Mouse (Mus musculus): ENCODE data around the gene Rpusd4. TPM values are rescaled to one million over a fixed set of nuclear protein-coding genes. Genes with fewer than 3 reads are reported as not detected.

The Rpusd4 gene
- 31.0 and 33.8 TPM in 2 replicates for polyA plus RNA-seq (2015; fragmentation: Nextera tagmentation; extraction: Ambion mirVana)

DNA sequence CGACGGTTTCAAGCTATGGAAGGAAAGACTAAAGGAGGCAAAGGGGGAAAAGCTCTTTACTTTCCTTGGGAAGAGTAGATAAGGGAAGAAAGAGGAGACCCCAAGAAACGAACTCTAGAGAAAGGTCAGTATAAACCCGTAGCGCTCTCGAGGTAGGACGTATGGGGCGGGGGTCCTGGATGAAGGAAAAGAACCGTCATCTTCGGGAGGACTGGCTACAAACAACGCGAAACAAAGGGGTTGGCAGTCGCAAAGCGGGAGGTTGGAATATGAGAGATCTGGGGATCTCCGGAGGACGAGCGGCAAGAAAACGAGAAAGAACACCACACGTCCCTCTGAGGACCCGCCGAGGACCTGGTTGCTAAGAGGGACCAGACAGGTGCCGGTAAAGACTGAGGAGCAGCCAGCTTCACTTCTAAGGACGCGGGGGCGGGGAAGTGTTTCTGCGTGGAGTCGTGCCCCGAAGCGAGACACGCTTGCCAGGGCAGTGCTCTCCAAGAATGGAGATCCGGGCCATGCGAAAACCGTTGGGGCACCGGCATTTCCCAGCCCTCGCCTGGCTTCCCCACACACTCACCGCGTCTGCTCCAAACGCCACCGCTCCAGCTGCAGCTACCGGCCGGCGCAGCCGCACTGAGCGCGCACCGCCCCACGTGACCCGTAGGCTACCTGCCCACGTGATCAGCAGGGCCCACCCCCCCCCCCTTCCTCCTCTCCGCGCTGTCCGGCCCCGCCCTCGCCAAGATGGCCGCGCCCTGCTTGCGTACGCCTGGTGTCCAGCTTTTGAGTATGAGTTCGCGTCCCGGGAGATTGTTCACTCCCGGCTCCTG is at the start of gene Rpusd4, which contains the start of gene Fam118b:
Gene Rpusd4 (plus strand): TSS at position 720 of the 830 bp plus-strand sequence.
Gene Fam118b (minus strand): TSS at position 660 of the 830 bp plus-strand sequence.
- Histone ChIP-seq H3K4me1 (replicated peaks) (peaks cover 6% of the 10 kb centered on the region; the same call in 1 of the 2 replicates), H3K9me3 (no peaks in the 10 kb centered on the region), H3K4me2 (replicated peaks) (peak within 1 kb of the TSS; percentile 88), H3K4me3 (replicated peaks) (peak within 1 kb of the TSS; percentile 82), H3K9ac (peak within 1 kb of the TSS; percentile 76), H3K36me3 (no peaks in the 10 kb centered on the region), H3K27me3 (replicated peaks) (no peaks in the 10 kb centered on the region), H3K27ac (peak within 1 kb of the TSS; percentile 64)
- WGBS, result 0% methylated on average over 59 of the region's 62 CpGs
- ATAC-seq, result peak; percentile 91

DNA sequence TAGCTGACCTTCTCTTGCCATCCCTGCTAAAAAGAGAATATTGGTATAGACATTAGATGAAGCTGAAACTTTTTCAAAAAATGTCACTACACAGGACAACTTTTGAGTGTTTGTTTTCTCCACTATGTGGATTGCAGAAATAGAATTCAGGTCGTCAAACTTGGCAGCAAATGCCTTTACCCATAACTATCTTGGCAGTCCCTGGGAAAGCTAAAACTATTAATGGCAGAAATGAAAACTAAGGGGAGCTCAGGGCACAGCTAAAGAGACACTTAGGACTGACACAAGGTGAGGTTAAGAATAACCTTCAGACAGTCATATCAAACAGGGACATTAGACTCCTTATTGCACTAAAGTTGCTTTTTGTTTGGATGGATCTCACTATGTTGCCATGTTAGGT is 49.7 kb upstream of the Rpusd4 start:
- no peaks in the 10 kb centered on the region for H3K27me3 ChIP-seq (replicated peaks)
- H3K27ac ChIP-seq, result no peak overlapping the region
- no peaks in the 10 kb centered on the region for H3K4me1 ChIP-seq (replicated peaks)
- H3K9ac ChIP-seq, result no peak overlapping the region
- H3K36me3 ChIP-seq, result peaks cover 34% of the 10 kb centered on the region
- no peak for ATAC-seq
- H3K9me3 ChIP-seq, result no peaks in the 10 kb centered on the region
- no peak overlapping the region for H3K4me2 ChIP-seq (replicated peaks)
- 56% methylated on average over 1 of the region's 1 CpGs for WGBS
- no peak overlapping the region for H3K4me3 ChIP-seq (replicated peaks)

DNA sequence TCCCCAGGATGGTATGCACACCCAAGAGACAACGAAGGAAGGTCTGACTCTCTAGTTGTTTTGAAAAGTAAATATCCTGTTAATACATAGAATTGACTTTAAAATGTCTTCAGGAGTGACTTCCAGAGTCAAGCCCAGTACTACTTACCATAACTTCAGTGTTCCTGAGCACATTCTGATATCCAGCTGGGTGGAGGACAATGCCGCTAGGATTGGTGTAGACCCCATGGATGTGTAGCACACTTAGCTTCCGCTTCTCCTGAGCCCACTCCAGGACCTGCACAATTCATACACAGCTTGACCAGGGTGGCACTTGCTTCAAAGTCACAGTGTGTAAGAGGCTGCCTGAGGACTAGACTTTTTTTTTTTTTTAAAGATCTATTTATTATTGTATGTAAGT is 44.2 kb upstream of the Rpusd4 start:
- ATAC-seq, result no peak
- H3K36me3 ChIP-seq, result 0 out of 2 replicates have a peak, but pooled peaks cover 5% of the 10 kb centered on the region

DNA sequence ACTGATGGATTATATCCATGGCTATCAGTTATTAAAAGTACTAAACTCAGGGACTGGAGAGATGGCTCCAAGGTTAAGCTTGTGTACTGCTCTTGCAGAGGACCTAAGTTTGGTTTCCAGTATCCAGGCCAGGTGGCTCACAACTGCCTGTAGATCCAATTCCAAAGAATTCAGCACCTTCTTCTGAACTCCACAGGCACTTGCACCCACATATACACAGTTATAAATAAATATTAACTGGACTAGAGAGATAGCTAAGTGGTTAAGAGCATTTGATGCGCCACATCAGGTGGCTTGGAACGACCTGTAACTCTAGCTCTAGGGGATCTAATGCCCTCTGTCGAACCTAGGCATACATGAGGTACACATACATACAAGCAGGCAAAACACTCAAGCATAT is 39.0 kb upstream of the Rpusd4 start:
- no peak overlapping the region for H3K4me2 ChIP-seq (replicated peaks)
- no peak for ATAC-seq
- no peak overlapping the region for H3K27ac ChIP-seq
- H3K4me1 ChIP-seq (replicated peaks), result no peaks in the 10 kb centered on the region
- H3K4me3 ChIP-seq (replicated peaks), result no peak overlapping the region
- no peaks in the 10 kb centered on the region for H3K9me3 ChIP-seq
- no peaks in the 10 kb centered on the region for H3K27me3 ChIP-seq (replicated peaks)
- 85% methylated on average over 3 of the region's 3 CpGs for WGBS
- H3K9ac ChIP-seq, result no peak overlapping the region
- 0 out of 2 replicates have a peak, but pooled peaks cover 2% of the 10 kb centered on the region for H3K36me3 ChIP-seq

More for the DNA sequence above, 44.2 kb upstream of the Rpusd4 start:
- WGBS, result 95% methylated on average over 3 of the region's 3 CpGs
- Histone ChIP-seq H3K9me3 (no peaks in the 10 kb centered on the region), H3K27me3 (replicated peaks) (no peaks in the 10 kb centered on the region), H3K27ac (no peak overlapping the region), H3K4me3 (replicated peaks) (no peak overlapping the region), H3K9ac (no peak overlapping the region), H3K4me2 (replicated peaks) (no peak overlapping the region), H3K4me1 (replicated peaks) (no peaks in the 10 kb centered on the region)

DNA sequence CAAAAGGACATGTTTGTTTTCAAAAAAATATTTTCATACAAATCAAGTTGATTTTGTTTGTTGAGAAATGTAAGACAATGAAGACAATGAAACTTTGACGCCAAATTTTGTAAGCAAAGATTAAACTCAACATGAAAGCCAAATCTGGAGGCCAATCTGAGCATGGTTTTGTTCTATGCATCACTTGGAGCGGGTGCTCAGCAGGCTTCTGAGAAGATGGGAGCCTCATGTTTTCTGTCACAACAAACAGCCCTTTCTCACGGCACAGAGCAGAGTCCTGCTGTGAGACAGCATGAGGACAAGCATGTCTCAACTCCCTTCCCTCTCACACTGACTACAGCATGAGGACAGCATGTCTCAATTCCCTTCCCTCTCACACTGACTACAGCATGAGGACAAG is 31.7 kb upstream of the Rpusd4 start:
- H3K27ac ChIP-seq, result no peak overlapping the region
- no peaks in the 10 kb centered on the region for H3K9me3 ChIP-seq
- H3K9ac ChIP-seq, result no peak overlapping the region
- H3K27me3 ChIP-seq (replicated peaks), result no peaks in the 10 kb centered on the region
- H3K4me1 ChIP-seq (replicated peaks), result no peaks in the 10 kb centered on the region
- no peak overlapping the region for H3K4me2 ChIP-seq (replicated peaks)
- no peak for ATAC-seq
- 0 out of 2 replicates have a peak, but pooled peaks cover 4% of the 10 kb centered on the region for H3K36me3 ChIP-seq
- WGBS, result 74% methylated on average over 3 of the region's 3 CpGs
- no peak overlapping the region for H3K4me3 ChIP-seq (replicated peaks)

DNA sequence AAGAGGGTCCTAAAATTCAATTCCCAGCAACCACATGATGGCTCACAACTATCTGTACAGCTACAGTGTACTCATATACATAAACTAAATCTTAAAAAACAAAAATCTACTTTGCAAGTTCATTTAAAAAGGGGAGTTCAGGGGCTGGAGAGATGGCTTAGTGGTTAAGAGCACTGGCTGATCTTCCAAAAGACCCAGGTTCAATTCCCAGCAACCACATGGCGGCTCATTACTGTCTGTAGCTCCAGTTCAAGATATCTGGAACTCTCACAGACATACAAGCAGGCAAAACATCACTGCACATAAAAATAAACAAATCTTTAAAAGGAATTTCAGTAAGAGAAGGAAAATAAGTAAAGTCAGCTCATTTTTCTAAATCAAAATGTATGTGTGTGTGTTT is 29.3 kb upstream of the Rpusd4 start:
- no peaks in the 10 kb centered on the region for H3K27me3 ChIP-seq (replicated peaks)
- 0 out of 2 replicates have a peak, but pooled peaks cover 4% of the 10 kb centered on the region for H3K36me3 ChIP-seq
- no peaks in the 10 kb centered on the region for H3K9me3 ChIP-seq
- H3K4me2 ChIP-seq (replicated peaks), result no peak overlapping the region
- no peak overlapping the region for H3K27ac ChIP-seq
- H3K9ac ChIP-seq, result no peak overlapping the region
- ATAC-seq, result no peak
- WGBS, result 90% methylated on average over 1 of the region's 1 CpGs
- no peak overlapping the region for H3K4me3 ChIP-seq (replicated peaks)
- H3K4me1 ChIP-seq (replicated peaks), result no peaks in the 10 kb centered on the region

DNA sequence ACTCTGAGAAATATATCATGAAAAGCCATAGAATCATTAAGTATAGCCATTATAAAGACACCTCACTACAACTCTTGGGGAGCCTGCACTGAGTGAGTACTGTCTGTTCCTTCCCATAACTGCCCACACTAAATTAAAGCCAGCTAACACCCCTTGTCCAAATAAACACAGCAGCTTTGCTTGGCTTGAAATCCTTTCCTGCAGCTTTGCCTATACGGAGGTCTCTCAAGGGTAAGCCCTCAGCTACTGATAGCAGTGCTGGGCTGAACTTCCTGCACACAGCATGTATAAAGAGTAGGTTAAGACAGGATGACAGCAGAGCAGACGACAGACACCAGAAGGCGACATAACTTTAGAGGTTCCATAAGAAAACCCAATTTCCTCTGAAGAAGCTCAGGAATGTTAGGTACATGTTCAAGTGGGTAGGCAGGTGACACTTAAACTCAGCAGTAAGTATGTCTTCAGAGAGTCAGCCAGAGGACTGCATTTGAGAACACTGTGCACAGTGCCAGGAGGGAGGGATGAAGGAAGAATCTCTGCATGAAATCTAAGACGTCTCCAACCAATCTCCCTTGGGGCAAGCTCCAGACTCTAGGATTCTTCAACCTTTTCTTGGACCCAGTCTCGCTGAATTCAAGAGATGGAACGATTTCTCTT is 28.6 kb upstream of the Rpusd4 start:
- no peak for ATAC-seq
- Histone ChIP-seq H3K9me3 (no peaks in the 10 kb centered on the region), H3K4me1 (replicated peaks) (no peaks in the 10 kb centered on the region), H3K36me3 (0 out of 2 replicates have a peak, but pooled peaks cover 4% of the 10 kb centered on the region), H3K4me3 (replicated peaks) (no peak overlapping the region), H3K27me3 (replicated peaks) (no peaks in the 10 kb centered on the region), H3K4me2 (replicated peaks) (no peak overlapping the region), H3K9ac (no peak overlapping the region), H3K27ac (no peak overlapping the region)
- WGBS, result 67% methylated on average over 6 of the region's 6 CpGs

DNA sequence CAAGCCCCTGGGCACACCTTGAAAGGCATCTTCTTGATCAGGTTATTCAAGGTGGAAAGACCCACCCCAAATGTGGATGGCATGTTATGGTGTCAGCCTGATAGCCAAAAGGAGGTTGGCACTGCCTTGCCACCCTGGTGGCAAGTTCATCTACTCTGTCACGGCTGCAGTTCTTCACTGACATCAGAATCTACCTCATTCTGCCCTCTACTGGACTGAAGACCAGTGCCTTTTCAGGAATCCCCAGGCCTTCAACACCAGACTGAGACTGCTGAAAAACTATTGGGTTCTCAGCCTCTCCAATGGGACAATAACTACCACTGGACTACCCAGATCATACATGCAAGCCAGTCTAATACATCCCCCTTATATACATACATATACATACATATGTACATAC is 27.9 kb upstream of the Rpusd4 start:
- no peak for ATAC-seq
- H3K4me2 ChIP-seq (replicated peaks), result no peak overlapping the region
- H3K27ac ChIP-seq, result no peak overlapping the region
- no peaks in the 10 kb centered on the region for H3K4me1 ChIP-seq (replicated peaks)
- WGBS, result 71% methylated on average over 1 of the region's 1 CpGs
- H3K27me3 ChIP-seq (replicated peaks), result no peaks in the 10 kb centered on the region
- no peaks in the 10 kb centered on the region for H3K9me3 ChIP-seq
- H3K9ac ChIP-seq, result no peak overlapping the region
- 0 out of 2 replicates have a peak, but pooled peaks cover 4% of the 10 kb centered on the region for H3K36me3 ChIP-seq
- H3K4me3 ChIP-seq (replicated peaks), result no peak overlapping the region

DNA sequence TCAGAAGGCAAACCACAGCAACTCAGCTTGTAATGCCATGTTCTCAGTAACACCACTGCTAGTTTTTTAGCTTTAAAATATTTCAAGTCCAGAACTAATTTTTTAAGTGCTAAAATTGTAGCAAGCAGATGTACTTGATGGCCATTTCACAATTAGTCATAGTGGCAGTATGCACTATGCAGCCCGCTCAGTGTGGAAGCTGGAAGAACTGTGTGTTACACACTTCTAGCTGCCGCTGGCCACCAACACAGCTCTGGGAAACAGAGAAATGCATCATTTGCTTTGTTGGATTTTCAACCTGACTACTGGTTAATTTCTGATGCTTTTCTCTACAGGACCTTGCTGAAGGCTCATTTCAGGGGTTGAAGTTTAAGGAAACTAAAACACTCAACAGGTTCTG is 20.3 kb upstream of the Rpusd4 start:
- H3K36me3 ChIP-seq, result no peaks in the 10 kb centered on the region
- no peaks in the 10 kb centered on the region for H3K27me3 ChIP-seq (replicated peaks)
- no peak overlapping the region for H3K27ac ChIP-seq
- no peak overlapping the region for H3K9ac ChIP-seq
- no peak for ATAC-seq
- 85% methylated on average over 2 of the region's 2 CpGs for WGBS
- no peaks in the 10 kb centered on the region for H3K4me1 ChIP-seq (replicated peaks)
- H3K9me3 ChIP-seq, result no peaks in the 10 kb centered on the region
- H3K4me2 ChIP-seq (replicated peaks), result no peak overlapping the region
- no peak overlapping the region for H3K4me3 ChIP-seq (replicated peaks)

DNA sequence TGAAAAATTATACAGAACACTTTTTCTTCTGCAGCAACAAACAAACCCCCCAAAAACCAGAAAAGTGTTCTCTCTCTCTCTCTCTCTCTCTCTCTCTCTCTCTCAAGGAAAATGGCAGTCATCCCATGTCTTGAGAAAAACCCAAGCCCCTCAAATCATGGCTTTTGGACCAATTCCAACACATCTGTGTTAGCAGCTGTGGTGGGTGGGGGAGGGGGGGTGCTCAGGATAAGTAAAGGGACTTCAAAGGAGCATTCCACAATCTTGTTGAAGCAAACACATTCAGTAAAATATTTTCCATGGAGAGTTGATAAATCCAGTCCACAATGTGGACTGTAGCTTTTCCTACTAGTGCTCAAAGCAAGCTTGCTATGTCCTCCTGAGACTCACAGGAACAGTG is 18.2 kb upstream of the Rpusd4 start:
- Histone ChIP-seq H3K27me3 (replicated peaks) (no peaks in the 10 kb centered on the region), H3K36me3 (no peaks in the 10 kb centered on the region), H3K27ac (no peak overlapping the region), H3K9ac (no peak overlapping the region), H3K4me2 (replicated peaks) (no peak overlapping the region), H3K4me1 (replicated peaks) (no peaks in the 10 kb centered on the region), H3K4me3 (replicated peaks) (no peak overlapping the region), H3K9me3 (no peaks in the 10 kb centered on the region)
- no peak for ATAC-seq

DNA sequence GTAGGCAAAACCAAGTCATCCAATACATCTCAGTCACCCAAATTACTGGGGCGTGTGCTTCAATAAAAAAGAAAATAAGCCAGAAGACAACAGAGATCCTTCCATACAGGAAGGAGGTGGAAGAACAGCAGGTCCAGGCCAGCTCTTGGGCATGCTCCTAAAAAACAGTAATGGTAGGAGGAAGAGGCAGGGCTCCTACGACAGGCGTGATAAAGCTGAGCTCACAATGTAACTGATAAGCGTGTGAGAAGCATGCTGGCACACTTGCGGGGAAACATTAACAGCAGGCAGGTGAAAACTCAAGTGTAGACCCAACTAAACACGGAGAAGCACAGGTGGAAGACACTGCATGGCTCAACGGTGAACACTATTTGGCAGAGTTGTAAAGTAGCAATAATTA is 10.3 kb upstream of the Rpusd4 start:
- H3K27ac ChIP-seq, result no peak overlapping the region
- no peaks in the 10 kb centered on the region for H3K36me3 ChIP-seq
- no peaks in the 10 kb centered on the region for H3K4me1 ChIP-seq (replicated peaks)
- no peak overlapping the region for H3K4me2 ChIP-seq (replicated peaks)
- no peak overlapping the region for H3K4me3 ChIP-seq (replicated peaks)
- H3K9ac ChIP-seq, result no peak overlapping the region
- no peaks in the 10 kb centered on the region for H3K27me3 ChIP-seq (replicated peaks)
- ATAC-seq, result peak; percentile 72
- WGBS, result 72% methylated on average over 7 of the region's 7 CpGs
- no peaks in the 10 kb centered on the region for H3K9me3 ChIP-seq

DNA sequence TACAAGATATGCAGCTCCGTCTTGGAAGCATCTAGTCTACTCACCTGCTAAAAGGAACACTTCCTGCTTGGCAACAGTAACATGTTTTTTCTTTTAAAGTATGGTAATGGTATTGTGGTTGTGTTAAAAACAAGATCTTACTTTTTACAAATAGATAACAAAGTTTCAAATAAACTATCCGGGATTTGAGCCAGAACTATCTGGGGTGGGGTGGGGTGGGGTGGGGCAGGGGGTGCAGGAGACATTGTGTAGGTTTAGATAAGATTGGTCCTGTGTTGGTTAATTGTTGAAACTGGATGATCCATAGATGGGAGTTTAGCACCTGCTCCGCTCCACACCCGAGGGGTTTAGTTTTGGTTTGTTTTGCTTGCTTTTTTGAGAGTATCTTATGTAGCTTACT is 5.2 kb upstream of the Rpusd4 start:
- no peak overlapping the region for H3K4me3 ChIP-seq (replicated peaks)
- no peak overlapping the region for H3K27ac ChIP-seq
- no peaks in the 10 kb centered on the region for H3K4me1 ChIP-seq (replicated peaks)
- H3K4me2 ChIP-seq (replicated peaks), result no peak overlapping the region
- no peaks in the 10 kb centered on the region for H3K27me3 ChIP-seq (replicated peaks)
- H3K9ac ChIP-seq, result no peak overlapping the region
- H3K9me3 ChIP-seq, result no peaks in the 10 kb centered on the region
- H3K36me3 ChIP-seq, result no peaks in the 10 kb centered on the region
- WGBS, result 61% methylated on average over 4 of the region's 4 CpGs
- no peak for ATAC-seq
